Mouse (Mus musculus): ENCODE data around the gene Tex2. TPM values are rescaled to one million over a fixed set of nuclear protein-coding genes. Genes with fewer than 3 reads are reported as not detected.

The Tex2 gene
- polyA plus RNA-seq, 1 experiment from 2014 or later = 12.3 TPM

Other genes with a start within 250 kb of the Tex2 start
- gene Prr29, start 248.0 kb downstream of the Tex2 start, polyA plus RNA-seq (2014; fragmentation: Nextera tagmentation; extraction: Ambion mirVana) = 0.14 TPM in 1 of 2 replicates, not detected in the other
- 73.2 and 76.2 TPM in 2 replicates for gene Icam2, start 225.3 kb downstream of the Tex2 start, polyA plus RNA-seq (2014; fragmentation: Nextera tagmentation; extraction: Ambion mirVana)
- 3.7 and 4.4 TPM in 2 replicates for gene Ern1, start 125.6 kb downstream of the Tex2 start, polyA plus RNA-seq (2014; fragmentation: Nextera tagmentation; extraction: Ambion mirVana)
- 52.0 and 61.8 TPM in 2 replicates for gene Pecam1, start 137.2 kb upstream of the Tex2 start, polyA plus RNA-seq (2014; fragmentation: Nextera tagmentation; extraction: Ambion mirVana)
- 1.2 TPM in 2 replicates for gene Milr1, start 137.8 kb upstream of the Tex2 start, polyA plus RNA-seq (2014; fragmentation: Nextera tagmentation; extraction: Ambion mirVana)
- 7.5 and 9.3 TPM in 2 replicates for gene Polg2, start 166.1 kb upstream of the Tex2 start, polyA plus RNA-seq (2014; fragmentation: Nextera tagmentation; extraction: Ambion mirVana)
- 277 and 291 TPM in 2 replicates for gene Ddx5, start 175.8 kb upstream of the Tex2 start, polyA plus RNA-seq (2014; fragmentation: Nextera tagmentation; extraction: Ambion mirVana)
- 15.6 and 17.0 TPM in 2 replicates for gene Cep95, start 175.8 kb upstream of the Tex2 start, polyA plus RNA-seq (2014; fragmentation: Nextera tagmentation; extraction: Ambion mirVana)

Measured in heart, embryonic 11.5 days (tissue).